Mouse (Mus musculus): ENCODE data around the gene Nt5m.

The Nt5m gene

GRCm38 (mm10) chr11:59839459-59840126, 346 bp downstream of the Nt5m start, which contains the start of gene Cops3:
Cops3 (minus strand) TSS chr11:59839838.
- peak; percentile 96 to 98 for DNase-seq (ENCODE audit: low spot score in 2 of 2)

DNA sequence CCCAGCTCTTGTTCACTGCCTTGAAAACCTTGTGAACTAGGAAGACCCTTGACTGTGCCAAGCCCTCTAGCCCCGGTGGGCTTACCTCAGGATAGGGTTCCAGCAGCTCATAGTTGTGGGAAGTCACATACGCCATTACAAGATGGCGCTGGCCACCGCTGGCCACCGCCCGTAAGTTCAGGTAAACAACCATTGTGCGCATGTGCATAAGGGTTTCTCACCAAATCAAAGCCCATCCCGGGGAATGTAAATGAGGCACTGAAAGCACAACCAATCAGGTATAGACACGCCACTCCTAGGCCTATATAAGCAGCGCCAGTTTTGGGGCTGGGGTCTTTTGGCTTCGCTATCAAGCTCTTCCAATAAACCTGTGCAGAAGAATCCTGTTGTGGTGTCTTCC, 7.1 kb downstream of the Nt5m start:
- DNase-seq (ENCODE audit: low spot score in 2 of 2) = no peak

DNA sequence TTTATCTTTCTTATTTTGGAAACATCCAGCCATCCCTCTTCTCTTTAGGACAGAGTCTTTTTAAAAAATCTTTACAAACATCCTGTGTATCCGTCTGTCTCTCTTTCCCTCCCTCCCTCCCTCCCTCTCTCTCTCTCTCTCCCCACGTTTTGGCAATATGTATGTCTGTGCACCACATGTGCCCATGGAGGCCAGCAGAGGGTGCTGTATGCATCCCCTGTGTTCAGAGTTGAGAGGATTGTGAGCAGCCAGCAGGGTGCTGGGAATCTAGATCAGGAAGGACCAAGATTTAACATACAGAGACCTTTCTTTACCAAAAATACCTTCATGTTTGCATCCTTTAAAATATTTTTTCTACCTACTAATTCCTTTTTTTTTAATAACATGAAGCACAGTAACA, 7.9 kb downstream of the Nt5m start:
- peak; percentile 22 to 28 for DNase-seq (ENCODE audit: low spot score in 2 of 2)

DNA sequence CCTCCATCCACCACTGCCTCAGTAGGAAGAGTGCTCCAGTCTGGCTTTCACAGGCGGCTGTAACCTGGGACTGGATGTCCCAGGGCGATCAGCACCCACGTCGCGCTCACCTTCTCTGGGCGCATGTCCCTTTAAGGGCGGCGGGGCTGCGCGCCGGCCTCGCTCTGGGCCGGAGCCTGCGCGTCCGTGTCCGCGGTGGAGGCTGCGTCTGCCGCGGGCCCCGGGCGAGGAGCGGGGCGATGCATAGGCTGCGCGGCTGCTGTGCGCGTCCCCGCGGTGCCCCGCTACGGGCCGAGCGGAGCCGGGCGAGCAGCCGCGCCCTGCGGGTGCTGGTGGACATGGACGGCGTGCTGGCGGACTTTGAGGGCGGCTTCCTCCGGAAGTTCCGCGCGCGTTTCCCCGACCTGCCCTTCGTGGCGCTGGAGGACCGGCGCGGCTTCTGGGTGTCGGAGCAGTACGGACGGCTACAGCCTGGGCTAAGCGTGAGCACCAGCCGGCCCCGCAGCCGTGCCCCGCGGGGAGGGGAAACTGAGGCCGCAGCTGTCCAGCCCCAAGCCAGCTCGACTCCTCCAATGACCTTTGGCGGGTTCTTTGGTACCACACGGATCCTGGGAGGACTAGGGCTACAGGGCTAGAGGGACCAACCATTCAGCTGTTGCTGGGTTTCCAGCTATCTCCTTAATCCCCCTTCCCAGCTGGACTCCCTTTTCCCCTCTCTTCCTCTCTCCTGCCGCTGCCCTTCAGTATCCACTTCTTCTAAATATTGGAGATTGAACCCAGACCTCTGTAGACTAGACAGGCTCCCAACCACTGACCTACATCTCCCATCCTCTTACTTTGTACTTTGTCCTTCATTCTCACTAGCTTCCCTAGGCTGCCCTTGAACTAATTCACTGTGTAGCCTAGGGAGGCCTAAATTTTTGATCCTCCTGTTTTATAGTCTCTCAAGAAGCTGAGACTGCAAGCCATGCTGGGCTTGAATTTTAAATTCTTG, 8.9 kb downstream of the Nt5m start:
- peak; percentile 78 to 80 for DNase-seq (ENCODE audit: low spot score in 2 of 2)

- DNase-seq (ENCODE audit: low spot score in 2 of 2) = no peak
Observed at GRCm38 (mm10) chr11:59852865-59853264, 13.6 kb downstream of the Nt5m start.

- DNase-seq (ENCODE audit: low spot score in 2 of 2) = no peak
Observed at GRCm38 (mm10) chr11:59860467-59860866, 21.2 kb downstream of the Nt5m start.

- no peak for DNase-seq (ENCODE audit: low spot score in 2 of 2)
Observed at GRCm38 (mm10) chr11:59864316-59864715, 25.1 kb downstream of the Nt5m start.

GRCm38 (mm10) chr11:59872124-59872523, 32.9 kb downstream of the Nt5m start:
- no peak for DNase-seq (ENCODE audit: low spot score in 2 of 2)

- DNase-seq (ENCODE audit: low spot score in 2 of 2) = peak; percentile 45 to 70
Observed at GRCm38 (mm10) chr11:59880031-59880430, 40.8 kb downstream of the Nt5m start.

DNA sequence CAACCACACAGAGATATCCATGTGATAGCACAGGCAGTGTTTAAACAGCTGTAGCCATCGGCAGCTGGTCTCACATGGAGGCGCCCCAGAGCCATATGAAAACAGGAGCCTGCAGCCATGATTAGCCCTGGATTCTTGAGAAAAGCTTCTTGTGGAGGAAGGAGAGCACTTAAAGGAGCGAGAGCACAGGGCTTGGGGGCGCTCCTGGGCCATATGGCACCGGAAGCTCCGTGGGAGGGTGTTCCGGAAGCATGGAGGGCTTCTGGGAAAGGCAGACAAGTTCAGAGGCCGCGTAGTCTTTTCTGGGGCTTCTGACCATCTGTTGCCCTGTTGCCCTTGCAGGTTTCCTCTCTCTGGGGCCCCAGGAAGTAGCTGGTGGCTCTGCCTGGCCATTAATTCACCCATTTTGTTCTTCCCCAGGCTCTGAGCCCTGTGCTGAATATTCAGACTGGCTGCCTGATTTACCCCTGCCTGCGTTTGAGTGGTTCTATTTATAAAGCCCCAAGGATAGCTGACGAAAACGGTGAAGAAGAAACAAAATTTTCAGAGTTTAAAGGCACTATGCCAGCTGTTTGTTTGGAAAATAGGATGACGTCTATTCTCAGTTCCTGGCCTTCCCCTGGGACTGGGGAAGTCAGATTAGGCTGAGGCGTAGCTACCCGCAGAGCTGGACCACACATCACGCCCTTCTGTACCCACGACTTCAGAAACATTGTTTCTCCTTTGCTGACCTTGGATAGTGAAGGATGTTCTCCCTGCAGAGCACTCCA, 46.2 kb downstream of the Nt5m start:
- peak; percentile 32 to 51 for DNase-seq (ENCODE audit: low spot score in 2 of 2)

GRCm38 (mm10) chr11:59886952-59887351, 47.7 kb downstream of the Nt5m start:
- DNase-seq (ENCODE audit: low spot score in 2 of 2) = no peak

GRCm38 (mm10) chr11:59888151-59888550, 48.9 kb downstream of the Nt5m start:
- DNase-seq (ENCODE audit: low spot score in 2 of 2) = no peak

- DNase-seq (ENCODE audit: low spot score in 2 of 2) = no peak
Observed at GRCm38 (mm10) chr11:59891854-59892253, 52.6 kb downstream of the Nt5m start.

DNA sequence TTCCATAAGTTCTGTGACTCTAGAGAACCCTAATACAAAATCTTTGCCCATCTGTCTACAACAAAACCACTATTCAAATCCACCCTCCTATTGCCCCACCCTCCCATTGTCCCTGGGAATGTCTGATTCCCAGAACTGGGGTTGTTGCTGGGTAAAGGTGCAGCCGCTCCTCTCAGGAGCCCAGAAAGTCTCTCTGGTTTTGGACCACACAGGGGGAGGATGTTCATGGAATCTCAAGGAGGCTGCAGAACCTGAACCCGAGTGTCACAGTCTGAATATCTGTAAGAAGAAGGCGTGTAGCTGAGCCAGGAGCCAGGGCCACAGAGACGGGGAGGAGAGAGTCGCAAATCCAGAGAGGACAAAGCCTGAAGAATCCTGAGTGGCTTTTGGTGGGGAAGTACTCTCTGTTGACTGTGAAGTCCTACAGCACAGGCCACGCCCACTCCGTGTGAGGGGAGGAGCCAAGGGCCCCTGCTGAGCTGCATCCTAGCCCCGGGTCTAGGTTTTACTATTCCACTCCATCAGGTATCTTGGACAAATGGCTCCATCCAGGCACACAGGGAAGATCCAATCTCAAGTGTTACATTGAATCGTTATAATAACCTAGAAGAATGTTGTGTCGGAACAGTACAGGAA, 54.0 kb downstream of the Nt5m start:
- DNase-seq (ENCODE audit: low spot score in 2 of 2) = no peak

DNA sequence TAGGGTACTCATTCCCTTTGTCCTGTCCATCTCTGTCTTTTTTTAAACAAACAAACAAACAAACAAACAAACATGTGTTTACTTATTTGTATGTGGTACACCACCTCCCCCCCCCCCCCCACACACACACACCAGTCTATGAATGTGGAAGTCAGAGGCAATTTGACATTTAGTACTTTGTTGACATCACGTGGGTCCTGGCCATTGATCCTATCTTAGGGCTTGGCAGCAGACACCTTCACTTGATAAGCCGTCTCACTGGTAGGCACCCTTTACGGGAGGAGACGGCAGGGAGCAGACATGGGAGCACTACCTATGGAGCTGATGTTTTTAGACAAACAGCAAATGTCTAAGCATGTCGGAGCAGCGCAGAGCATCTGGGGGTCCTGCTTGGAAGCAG, 55.7 kb downstream of the Nt5m start:
- no peak for DNase-seq (ENCODE audit: low spot score in 2 of 2)

- no peak for DNase-seq (ENCODE audit: low spot score in 2 of 2)
Observed at GRCm38 (mm10) chr11:59895316-59895715, 56.1 kb downstream of the Nt5m start.

DNA sequence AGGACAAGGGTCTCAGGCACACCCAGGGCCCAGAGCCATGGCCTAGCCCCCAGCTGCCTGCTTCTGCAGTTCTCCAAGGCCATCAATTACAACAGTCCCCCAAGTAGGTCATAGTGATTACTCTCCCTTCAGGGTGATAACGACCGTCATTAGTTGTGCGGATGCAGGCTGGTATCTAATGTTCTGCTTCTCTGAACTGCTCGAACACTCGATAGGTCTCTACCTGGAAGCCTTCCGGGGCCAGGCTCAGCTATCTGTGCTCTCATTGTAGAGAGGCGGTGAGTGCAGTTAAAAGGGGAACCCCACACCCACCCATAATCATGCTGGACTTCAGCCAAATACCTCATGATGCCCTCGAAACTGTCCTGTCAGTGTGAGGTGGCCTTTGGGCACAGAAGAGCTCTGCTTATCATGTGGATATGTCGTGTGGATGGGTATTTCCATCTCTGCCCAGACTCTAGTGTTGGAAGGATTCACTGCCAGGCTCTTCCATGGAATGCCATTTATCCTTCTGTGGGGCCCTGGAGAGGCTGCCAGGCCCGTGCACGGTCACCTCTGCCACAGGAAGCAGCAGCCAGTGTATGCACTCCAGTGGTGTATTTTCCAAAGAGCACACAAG, 58.8 kb downstream of the Nt5m start:
- DNase-seq (ENCODE audit: low spot score in 2 of 2) = peak in 1 of 2 experiments; percentile 29

DNA sequence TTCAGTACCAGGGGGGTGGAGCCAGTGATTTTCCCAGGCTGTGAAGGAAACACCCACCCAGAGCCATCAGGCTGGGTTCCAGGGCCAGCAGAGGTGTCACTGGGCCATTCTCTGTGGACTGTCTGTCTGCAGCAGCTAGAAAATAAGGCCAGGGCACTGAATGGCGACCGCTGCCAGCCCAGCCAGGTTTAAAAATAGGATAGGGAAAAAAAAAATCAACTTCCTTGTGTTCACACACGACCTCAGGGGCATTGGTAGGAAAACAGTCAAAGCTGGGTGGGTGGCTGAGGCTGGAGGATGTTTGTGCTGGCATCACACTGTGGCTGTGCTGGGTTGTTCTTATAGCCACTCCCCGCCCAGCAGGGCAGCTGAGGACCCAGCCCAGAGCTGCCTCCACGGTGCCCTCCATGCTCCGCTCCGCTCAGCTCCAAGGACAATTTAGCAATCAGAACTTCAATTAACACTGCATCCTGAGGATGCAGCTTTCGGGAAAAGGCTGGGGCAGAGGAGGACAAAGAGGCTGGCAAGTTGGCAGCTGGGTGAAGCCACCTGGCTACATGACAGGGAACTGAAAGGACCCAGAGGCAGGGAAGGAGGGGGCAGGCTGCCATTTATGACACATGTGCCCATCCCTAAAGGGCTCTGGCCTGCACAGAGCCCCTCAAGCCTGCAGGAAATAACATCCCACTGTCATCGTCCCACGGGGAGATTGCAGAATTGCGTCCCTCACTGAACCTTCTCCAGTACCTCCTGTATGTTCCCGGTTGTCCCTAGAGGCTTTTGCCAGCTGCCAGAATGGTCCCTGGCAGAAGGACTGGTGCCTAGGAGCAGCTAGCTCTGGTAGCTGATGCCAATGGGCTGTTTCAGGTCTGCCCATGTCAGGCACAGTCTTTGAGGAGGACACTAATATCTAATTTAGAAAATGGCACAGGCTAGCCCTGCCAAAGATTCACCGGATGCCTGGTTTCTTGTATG, 60.8 kb downstream of the Nt5m start:
- DNase-seq (ENCODE audit: low spot score in 2 of 2) = peak; percentile 63 to 67

GRCm38 (mm10) chr11:59900995-59901394, 61.7 kb downstream of the Nt5m start:
- DNase-seq (ENCODE audit: low spot score in 2 of 2) = no peak
